Mouse (Mus musculus) testis, postnatal 10 days (tissue): ENCODE results near the gene Ptprf.

ENCODE experiments used
- DNase-seq: peaks from one replicate; pipeline ENCODE4 v3.0.0; 2021; ENCODE audit warnings: low spot score

The Ptprf gene

GRCm38 (mm10) chr4:118282182-118282562 lies 9.0 kb downstream of the Ptprf start:
- no peak for DNase-seq

DNA sequence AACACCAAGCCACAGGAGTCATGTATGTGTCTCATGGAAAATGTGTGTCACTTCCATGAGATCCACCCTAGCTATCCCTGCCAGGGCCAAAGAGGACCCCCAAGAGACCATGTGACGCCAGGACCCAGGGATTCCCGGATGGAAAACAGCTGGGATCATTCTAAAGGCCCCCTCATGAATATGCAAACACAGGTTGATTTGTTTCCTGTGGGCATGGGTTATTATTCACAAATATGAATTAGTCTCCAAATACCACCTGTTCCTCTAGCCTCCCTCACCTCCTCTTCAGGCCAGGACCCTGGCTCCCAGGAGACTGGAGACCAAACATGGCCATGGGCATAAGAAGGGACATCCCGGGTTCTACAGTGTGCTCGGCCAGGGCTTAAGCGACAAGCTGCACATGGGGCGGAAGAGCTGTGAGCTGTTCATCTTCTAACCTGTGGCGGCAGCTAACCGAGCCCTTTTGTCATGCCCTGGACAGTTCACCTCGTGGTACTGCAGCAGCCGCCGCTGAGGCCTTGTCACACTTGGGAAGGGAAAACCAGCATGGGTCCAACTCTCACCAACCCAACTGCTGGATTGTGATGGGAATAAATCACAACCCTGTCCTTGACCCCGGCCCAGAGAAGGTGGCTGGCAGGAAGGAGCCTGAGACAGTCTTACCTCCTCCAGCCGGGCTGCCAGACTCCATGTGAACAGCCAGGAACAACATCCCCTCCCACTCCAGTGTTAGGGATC lies 9.6 kb downstream of the Ptprf start:
- no peak for DNase-seq

DNA sequence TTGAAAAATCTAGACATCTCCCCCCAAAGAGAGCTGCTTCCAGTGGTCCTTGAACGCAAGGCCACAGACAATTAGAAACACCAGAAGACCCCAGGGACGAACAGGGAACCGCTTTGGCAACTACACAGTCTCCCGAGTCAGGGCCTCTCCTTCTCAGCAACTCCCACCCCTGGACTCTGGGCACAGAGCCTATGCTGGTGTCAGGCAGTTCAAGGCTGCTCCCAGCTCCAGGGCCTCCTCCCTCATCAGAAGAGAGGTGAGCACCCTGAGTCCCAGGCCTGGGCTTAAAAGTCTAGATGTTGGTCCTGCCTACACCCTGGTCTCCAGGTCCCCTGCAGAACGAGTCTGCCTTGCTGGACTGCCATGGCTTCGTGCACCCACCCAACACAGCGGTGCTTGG lies 10.7 kb downstream of the Ptprf start:
- DNase-seq: peak; percentile 84

GRCm38 (mm10) chr4:118276520-118277232 lies 14.5 kb downstream of the Ptprf start:
- DNase-seq: peak; percentile 76

DNA sequence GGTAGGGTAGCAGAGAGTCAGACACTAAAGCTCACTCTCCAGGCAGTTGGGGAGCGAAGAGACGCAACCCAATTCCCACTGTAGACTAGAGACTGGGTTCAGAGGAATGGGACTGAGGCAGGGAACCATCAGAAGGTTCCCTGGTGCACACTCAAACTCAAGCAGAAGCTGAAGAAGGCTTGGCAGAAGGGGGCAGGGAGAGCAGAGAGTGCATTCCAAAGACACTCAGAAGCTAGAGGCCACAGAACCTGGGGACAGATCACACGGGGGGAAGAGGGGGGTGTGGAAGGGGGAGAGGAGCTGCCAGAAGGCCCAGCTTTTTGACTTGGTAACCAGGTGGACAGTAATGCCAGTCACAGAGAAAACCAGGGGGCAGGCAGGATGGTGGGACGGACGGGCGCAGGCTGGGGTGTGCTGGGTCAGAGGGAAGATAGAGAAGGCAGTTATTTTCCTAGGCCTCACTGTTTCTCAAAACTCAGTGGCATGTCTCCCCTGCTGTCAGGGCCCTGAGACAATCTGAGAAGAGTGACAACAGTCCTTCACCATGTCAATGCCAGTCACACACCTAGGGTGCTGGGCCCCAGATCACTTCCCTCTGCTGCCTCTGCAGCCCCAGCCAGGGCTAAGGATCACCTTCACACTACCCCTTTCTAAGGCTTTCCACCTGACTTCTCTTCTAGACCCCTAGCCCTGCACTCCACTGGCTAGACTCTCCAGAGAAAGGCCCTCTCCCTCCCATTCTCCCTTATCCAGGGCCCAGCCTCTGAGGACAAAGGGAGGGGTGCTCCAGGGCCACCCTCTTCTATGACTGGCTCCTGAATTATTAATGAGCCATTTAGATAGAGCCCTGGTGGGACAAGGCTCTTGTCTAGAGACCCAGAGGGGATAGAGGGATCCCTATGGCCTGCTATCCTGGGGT lies 15.3 kb downstream of the Ptprf start:
- DNase-seq: no peak

- no peak for DNase-seq
These were observed 16.7 kb downstream of the Ptprf start for GRCm38 (mm10) chr4:118274521-118274920.

GRCm38 (mm10) chr4:118273998-118274397 lies 17.2 kb downstream of the Ptprf start:
- no peak for DNase-seq

- no peak for DNase-seq
These were observed 17.7 kb downstream of the Ptprf start for GRCm38 (mm10) chr4:118273545-118273944.

DNA sequence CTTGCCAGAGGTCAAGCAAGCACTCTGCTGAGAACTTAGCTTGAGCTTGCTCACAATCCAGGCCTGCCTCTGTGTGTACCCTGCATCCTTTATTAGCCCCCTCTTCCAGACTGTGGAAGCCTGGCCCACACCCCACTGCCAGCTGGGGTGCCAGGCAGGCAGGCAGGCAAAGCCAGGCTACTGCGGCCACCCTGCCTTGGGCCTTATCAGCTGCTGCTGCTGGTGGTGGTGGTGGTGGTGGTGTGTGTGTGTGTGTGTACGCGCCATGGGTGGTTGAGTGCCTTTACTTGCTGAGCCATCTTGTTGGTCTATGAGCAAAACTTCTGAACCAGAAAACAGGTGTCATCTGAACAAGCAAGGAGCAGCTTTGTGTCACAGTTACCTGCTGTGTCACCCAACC lies 18.3 kb downstream of the Ptprf start:
- no peak for DNase-seq

GRCm38 (mm10) chr4:118272258-118272657 lies 18.9 kb downstream of the Ptprf start:
- peak; percentile 70 for DNase-seq

GRCm38 (mm10) chr4:118271556-118272074 lies 19.6 kb downstream of the Ptprf start:
- no peak for DNase-seq

DNA sequence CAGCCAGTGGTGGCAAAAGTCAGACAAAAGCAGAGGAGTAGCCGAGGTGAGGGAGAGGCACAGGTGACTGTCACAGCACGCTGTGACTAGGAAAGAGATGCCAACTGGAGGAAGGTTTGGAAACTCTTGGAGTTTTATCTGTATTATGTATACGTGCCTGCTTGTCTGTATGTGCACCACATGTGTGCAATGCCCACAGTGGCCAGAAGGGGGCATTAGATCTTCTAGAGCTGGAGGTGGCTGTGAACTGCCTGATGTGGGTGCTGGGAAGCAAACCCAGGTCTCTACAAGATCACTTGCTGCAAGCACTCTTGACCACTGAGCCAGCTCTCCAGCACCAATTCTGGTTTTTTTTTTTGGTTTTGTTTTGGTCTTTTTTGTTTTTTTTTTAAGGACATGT lies 20.5 kb downstream of the Ptprf start:
- no peak for DNase-seq

DNA sequence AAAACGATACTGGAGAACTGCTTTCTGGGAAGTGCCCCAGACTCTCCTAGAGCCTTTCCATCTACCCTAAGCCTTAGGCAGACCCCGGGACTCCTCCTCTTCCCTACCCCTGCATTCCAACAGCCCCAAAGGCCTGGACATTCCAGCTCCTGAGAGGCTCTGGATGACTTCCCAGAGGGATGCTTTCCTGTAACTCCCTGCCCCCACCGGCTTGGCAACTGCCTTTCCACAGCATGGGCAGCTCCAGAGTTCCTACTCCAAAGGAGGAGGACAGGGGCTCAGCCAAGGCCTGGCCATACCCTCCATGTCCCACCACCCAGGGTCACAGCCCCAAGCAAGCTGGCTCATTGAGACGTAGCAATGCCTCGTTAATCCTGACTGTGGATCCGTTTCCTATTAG lies 21.2 kb downstream of the Ptprf start:
- DNase-seq: peak; percentile 80

- no peak for DNase-seq
These were observed 22.6 kb downstream of the Ptprf start for GRCm38 (mm10) chr4:118268429-118269212.

DNA sequence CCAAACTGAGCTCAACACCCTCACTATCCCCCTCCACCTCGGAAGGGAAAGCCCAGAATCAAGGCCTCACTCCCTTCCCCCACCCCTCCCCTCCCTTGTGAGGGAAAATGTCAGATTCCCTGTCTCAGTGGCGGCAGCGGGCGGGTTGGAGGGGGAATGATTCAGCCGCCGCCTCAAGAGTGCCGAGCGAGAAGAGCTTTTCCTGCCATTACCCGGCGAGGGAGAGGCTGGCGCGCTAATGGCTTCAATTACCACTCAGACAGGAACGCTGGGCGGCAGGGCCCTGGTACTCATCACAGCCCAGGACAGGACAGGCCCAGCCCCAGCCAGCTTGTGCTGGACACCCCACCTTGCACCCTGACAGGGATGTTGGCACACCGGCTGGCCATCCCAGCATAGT lies 25.6 kb downstream of the Ptprf start:
- no peak for DNase-seq

DNA sequence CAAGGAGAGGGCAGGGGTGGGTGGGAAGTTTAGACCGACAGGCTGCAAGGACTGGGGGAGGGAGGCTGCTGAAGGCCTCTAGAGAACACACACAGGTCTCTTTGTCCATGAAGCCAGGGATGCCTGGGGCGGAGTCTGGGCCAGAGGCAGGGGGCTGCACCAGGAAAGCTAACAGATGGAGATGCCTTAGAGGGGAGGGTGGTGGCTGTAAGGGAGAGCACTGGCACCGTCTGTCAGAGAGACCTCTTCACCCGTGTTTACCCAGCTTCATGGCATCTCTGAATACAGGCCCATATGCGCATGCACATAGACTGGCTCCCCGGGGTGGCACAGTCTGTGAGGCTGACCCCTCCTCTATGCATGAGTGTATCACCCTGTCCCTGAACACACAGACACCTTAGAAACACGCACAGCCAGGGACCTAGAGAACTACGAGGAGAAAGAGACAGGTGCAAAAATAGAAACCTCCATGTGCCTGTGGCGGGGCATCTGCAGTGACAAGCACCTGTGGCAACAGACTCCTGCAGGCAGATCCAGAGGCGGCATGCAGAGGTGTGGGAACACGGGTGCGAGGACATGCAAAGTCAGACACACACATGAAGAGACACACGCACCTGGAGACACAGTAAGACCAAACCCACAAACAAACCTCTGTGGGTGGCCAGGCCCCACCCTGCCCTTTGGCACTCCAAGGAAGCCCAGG lies 29.3 kb downstream of the Ptprf start:
- DNase-seq: no peak

DNA sequence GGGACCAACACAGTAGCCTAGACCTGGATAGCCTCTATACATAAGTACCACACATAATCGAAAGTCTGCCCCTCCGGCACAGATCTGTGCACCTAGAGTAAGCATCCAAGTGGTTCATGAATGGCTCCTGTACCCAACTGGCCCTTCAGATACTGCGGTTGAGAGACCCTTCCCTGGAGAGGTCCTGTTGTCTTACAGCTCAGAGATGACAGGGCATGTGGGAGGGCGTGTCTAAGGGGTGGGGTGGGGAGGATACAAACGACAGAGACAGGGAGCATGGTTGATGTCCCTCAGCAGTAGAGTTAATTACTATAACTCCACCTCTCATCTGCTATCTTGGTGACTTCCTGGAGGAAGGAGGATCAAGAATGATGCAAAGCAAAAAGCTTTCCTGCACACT lies 29.9 kb downstream of the Ptprf start:
- no peak for DNase-seq

GRCm38 (mm10) chr4:118260551-118261267 lies 30.5 kb downstream of the Ptprf start:
- peak; percentile 90 for DNase-seq

DNA sequence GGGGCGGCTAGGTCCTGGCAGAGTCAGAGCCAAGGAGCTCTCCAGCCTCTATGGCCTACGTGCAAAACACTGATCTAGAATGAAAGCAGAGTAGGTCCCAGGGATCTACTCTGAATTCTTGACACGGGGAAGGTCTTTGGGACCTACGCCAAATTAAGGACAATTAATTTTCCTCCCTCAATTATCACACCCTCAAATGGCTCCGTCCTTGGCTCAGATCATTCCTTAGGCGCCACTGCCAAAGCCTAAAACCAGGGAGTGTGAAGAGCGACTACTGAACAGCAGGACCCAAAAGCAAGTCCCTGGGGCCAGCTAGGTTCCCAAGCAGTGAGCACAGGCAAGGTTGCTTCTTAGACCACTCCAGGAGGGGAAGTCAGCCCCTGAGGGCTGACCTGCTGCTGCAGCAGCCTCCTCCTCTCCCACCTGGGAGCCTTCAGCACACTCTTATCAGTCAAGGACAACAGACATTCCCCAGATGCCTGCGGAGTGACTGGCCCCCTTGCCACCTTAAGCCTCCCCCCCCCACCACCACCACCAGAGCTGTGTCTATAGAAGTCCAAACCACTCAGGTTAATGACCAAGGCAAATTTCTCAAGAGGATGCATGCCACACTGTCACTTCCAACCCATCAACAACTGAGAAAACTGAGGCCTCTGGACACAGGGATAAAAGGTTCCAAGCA lies 31.3 kb downstream of the Ptprf start:
- no peak for DNase-seq

DNA sequence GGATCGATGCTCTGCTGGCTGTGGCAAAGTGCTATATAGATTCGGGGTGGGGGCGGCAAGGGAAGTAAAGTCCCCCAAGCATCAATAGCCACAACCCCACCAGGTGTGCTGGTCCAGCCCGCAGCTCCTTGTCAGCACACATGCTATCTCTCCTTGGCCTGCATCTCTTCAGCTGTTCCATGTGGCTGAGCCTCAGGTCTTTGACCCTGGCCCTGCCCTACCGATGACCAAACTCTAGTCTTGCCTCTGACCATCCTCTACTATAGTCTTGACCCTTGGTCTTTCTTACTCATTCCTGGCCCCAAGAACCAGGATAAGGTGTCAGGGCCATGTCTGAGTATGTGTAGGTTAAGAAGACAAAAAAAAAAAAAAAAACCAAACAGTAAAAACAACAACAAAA lies 33.2 kb downstream of the Ptprf start:
- no peak for DNase-seq
